Comparison of ENCODE assay signal across 1 mouse cellular context in the genomic region with DNA sequence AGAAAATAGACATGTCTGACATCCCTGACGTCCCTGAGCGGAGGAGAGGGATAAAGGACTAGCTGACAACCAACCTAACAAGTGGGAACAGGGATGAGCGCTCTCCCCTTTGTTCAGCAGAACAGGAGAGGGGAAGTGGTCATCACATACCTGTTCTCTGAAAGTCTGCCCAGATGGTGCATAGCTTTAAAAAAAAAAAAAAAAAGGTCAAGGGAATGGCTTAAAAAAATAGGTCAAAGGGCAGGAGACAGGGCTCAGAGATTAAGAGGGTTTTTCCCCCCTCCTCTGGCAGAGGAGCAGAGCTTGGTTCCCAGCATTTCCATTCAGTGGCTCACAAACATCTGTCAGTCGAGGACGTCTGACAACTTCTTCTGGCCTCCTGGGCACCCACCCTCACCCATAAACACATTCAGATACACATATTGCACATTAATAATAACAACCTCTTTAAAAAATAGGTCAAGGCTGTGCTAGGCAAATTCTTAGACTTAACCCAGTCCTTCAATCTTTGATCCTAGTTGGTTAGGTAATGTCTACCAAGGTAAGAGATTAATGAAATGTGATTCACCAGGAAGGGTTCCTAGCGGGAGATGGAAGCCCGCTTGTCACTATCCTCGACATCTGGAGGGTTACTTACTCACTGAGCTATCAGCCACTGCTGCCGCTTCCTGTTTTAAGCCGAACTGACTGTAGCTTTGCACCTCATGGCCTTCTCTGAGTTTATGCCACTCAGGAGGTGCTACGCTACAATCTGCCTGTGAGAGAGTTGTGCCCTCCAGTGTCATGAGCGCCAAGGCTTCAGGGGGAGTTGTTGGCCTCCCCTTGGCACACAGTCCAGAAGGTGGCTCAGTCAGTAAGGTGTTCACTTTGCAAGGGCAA.
A peak's percentile ranks its signal among the peaks of the same experiment; 100 is the strongest.
TF ChIP-seq lines count a peak whose summit lies in the region.

No protein-coding gene starts in this region.

TF ChIP-seq in MEL, 35 proteins besides CTCF, POLR2A, EP300 and RAD21 (continued from another document):
- TF ChIP-seq MAX (IDR thresholded peaks at IDR 0.05; ENCODE audit: low read length) (no peak), MEF2A (IDR thresholded peaks at IDR 0.05; ENCODE audit: extremely low read depth, insufficient replicate concordance, low read depth, low read length, poor library complexity, severe bottlenecking) (no peak), USF2 (IDR thresholded peaks at IDR 0.05; ENCODE audit: borderline replicate concordance in 1 of 2, insufficient read depth in 1 of 2, low read depth in 1 of 2, low read length in 2 of 2) (no peak), MAFK (IDR thresholded peaks at IDR 0.05; ENCODE audit: borderline replicate concordance, low read depth, low read length) (no peak), MXI1 (IDR thresholded peaks at IDR 0.05; ENCODE audit: low read depth, low read length) (no peak), RCOR1 (IDR thresholded peaks at IDR 0.05; ENCODE audit: low read depth, low read length) (no peak), GATA1 (IDR thresholded peaks at IDR 0.05; ENCODE audit: low read depth, low read length) (peak; percentile 48; the same call in 1 of the 2 replicates), ETS1 (IDR thresholded peaks at IDR 0.05; ENCODE audit: low read depth, low read length) (no peak), TAL1 (IDR thresholded peaks at IDR 0.05; ENCODE audit: low read length) (peak; percentile 53; the same call in 1 of the 2 replicates)
